Mouse (Mus musculus) bone marrow, adult 2 months (tissue): ENCODE results near the gene Sesn3.

Experiments used
- CTCF ChIP-seq: fragments of 200-500 bp; IDR thresholded peaks from 2 replicates; pipeline ENCODE4 v1.5.1; 2011; ENCODE audit warnings: low read length, control low read depth; ENCODE audit not compliant: control insufficient read depth, insufficient read depth
- POLR2A ChIP-seq: fragments of 200-500 bp; IDR thresholded peaks from 2 replicates; pipeline ENCODE4 v1.6.1; 2011; ENCODE audit warnings: low read depth, mild to moderate bottlenecking, control low read depth, low read length, borderline replicate concordance; ENCODE audit not compliant: control insufficient read depth

- no peak for TF ChIP-seq CTCF
- no peak for TF ChIP-seq POLR2A
Observed at GRCm38 (mm10) chr9:14316618-14317017, 41.8 kb downstream of the Sesn3 start.
